In the genomic region with DNA sequence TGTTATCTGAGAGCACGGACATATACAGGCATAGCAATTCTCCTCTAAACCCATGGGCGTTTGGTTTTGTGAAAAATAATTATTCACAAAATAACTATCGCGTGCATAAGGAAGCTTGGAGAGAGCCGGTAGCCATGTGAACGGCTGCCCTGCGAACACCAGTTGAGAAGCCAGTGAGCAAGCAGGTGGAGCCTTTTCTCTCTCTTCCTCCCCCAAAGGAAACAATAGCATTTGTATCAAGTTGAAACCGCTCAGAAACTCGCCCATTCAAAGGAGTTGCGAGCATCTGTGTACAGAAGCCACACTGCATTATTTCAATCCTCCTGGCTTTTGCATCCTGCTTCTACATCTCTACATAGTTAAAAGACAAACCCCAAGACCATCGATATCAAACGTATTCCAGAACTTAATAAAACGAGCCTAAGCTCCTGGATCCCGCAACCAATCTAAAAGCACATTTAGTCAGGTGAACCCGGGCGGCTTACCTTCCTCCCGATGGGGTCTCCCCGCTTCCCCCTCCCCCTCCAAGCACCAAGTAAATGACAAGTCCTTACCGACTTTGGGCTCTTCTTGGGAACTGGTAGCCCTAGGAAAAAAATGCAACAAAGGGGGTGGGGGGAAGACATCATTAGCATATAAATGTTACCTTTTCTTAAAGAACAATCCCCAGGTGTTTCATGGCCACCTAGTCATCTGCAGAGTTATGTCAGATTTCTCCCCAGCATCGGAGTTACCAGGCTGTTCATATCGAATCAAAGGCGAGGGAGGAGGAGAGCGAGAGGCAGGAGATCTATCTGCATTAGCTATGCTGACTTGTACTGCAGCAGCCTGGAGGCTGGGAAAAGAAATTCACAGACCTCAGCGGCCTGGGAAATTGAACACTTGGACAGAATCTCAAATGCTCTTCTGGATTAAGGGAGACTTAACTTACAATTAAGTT, we compare ENCODE assay signal across 8 mouse cellular contexts.
DNase-seq lines count a peak whose midpoint lies in the region; ATAC-seq lines count a peak whose summit lies in the region.

No protein-coding gene starts in this region.

- 11% methylated on average over 24 of the region's 24 CpGs for WGBS in limb, embryonic 15.5 days

- DNase-seq in frontal cortex, postnatal 14 days (ENCODE audit: low spot score in 2 of 2): no peak
- peak; percentile 5 for DNase-seq in thymus, postnatal 0 days (ENCODE audit: low spot score)
- DNase-seq in thymus, adult 18-20 months: no peak
- DNase-seq in spleen, postnatal 4 days (ENCODE audit: low spot score in 2 of 2): no peak
- DNase-seq in cerebellum, postnatal 14 days: no peak
- no peak for DNase-seq in B cell, adult 2 months

- ATAC-seq in frontal cortex, adult (ENCODE audit: low TSS enrichment): peak; percentile 71
- no peak for ATAC-seq in limb, embryonic 15.5 days (ENCODE audit: insufficient number of reproducible peaks, low FRiP score, low TSS enrichment, low read depth)

- H3K27ac ChIP-seq in limb, embryonic 15.5 days: no peak overlapping the region

- peak overlapping the region; percentile 31 for H3K4me2 ChIP-seq in limb, embryonic 15.5 days

- H3K9me3 ChIP-seq in limb, embryonic 15.5 days: no peaks in the 10 kb centered on the region

- H3K9ac ChIP-seq in limb, embryonic 15.5 days: no peak overlapping the region

- H3K36me3 ChIP-seq in limb, embryonic 15.5 days: no peaks in the 10 kb centered on the region

- H3K4me1 ChIP-seq in limb, embryonic 15.5 days: peaks cover 34% of the 10 kb centered on the region

- H3K4me3 ChIP-seq in limb, embryonic 15.5 days: peak overlapping the region; percentile 19

- peaks cover 9% of the 10 kb centered on the region; the same call in 1 of the 2 replicates for H3K27me3 ChIP-seq in limb, embryonic 15.5 days
